ENCODE assay signal across 10 mouse cellular contexts in genomic region chr2:151609974-151610373, GRCm38 (mm10). TPM values are rescaled to one million over a fixed set of nuclear protein-coding genes. Genes with fewer than 3 reads are reported as not detected.
DNase-seq lines count a peak whose midpoint lies in the region; ATAC-seq lines count a peak whose summit lies in the region.
"Had no signal": no experiment of that assay in that cellular context is flagged by ENCODE, and none has a peak within 500 bp of the region (broad histone marks: within the 10 kb centered on the region; RNA-seq: fewer than 3 reads in every experiment).

No protein-coding gene starts in this region.

- 17% methylated on average over 3 of the region's 3 CpGs for WGBS in kidney, embryonic 14.5 days
- 39% methylated on average over 3 of the region's 3 CpGs for WGBS in neural tube, embryonic 12.5 days
- 12% methylated on average over 3 of the region's 3 CpGs for WGBS in neural tube, embryonic 15.5 days
- 52% methylated on average over 3 of the region's 3 CpGs for WGBS in embryonic facial prominence, embryonic 11.5 days

- H3K9ac ChIP-seq in kidney, embryonic 14.5 days (ENCODE audit: low read depth, low read length) = no peak overlapping the region
- H3K9ac ChIP-seq in neural tube, embryonic 12.5 days = no peak overlapping the region
- H3K9ac ChIP-seq in neural tube, embryonic 15.5 days (replicated peaks) = no peak overlapping the region
- H3K9ac ChIP-seq in embryonic facial prominence, embryonic 11.5 days (replicated peaks; ENCODE audit: low read length) = no peak overlapping the region
- H3K9ac ChIP-seq: liver, embryonic 12.5 days had no signal

- no peaks in the 10 kb centered on the region for H3K36me3 ChIP-seq in kidney, embryonic 14.5 days (ENCODE audit: control insufficient read depth, insufficient read depth, low read length)
- no peaks in the 10 kb centered on the region for H3K36me3 ChIP-seq in neural tube, embryonic 12.5 days
- H3K36me3 ChIP-seq in neural tube, embryonic 15.5 days = no peaks in the 10 kb centered on the region
- H3K36me3 ChIP-seq in embryonic facial prominence, embryonic 11.5 days (replicated peaks; ENCODE audit: control insufficient read depth, insufficient read depth, low read depth, low read length) = no peaks in the 10 kb centered on the region
- H3K36me3 ChIP-seq: liver, embryonic 12.5 days had no signal

- H3K27me3 ChIP-seq in kidney, embryonic 14.5 days (ENCODE audit: control insufficient read depth, insufficient read depth, low read length) = no peaks in the 10 kb centered on the region
- no peaks in the 10 kb centered on the region for H3K27me3 ChIP-seq in neural tube, embryonic 12.5 days (replicated peaks)
- H3K27me3 ChIP-seq in neural tube, embryonic 15.5 days (replicated peaks) = no peaks in the 10 kb centered on the region
- H3K27me3 ChIP-seq in embryonic facial prominence, embryonic 11.5 days (ENCODE audit: control insufficient read depth, insufficient read depth, low read length) = no peaks in the 10 kb centered on the region
- H3K27me3 ChIP-seq: liver, embryonic 12.5 days had no signal

- H3K4me2 ChIP-seq in kidney, embryonic 14.5 days (replicated peaks; ENCODE audit: low read depth, low read length) = no peak overlapping the region
- H3K4me2 ChIP-seq in neural tube, embryonic 12.5 days (replicated peaks) = no peak overlapping the region
- no peak overlapping the region for H3K4me2 ChIP-seq in neural tube, embryonic 15.5 days
- no peak overlapping the region for H3K4me2 ChIP-seq in embryonic facial prominence, embryonic 11.5 days (ENCODE audit: low read depth, low read length)
- H3K4me2 ChIP-seq: liver, embryonic 12.5 days had no signal

- peak overlapping the region; percentile 37; the same call in 1 of the 2 replicates for H3K27ac ChIP-seq in kidney, embryonic 14.5 days (ENCODE audit: low read depth, low read length)
- H3K27ac ChIP-seq in neural tube, embryonic 12.5 days = no peak overlapping the region
- no peak overlapping the region for H3K27ac ChIP-seq in neural tube, embryonic 15.5 days (replicated peaks)
- no peak overlapping the region for H3K27ac ChIP-seq in embryonic facial prominence, embryonic 11.5 days (replicated peaks; ENCODE audit: low read depth, low read length)
- H3K27ac ChIP-seq: liver, embryonic 12.5 days had no signal

- ATAC-seq in kidney, embryonic 14.5 days (ENCODE audit: low FRiP score, low TSS enrichment) = peak; percentile 92
- peak; percentile 46 for ATAC-seq in neural tube, embryonic 12.5 days (ENCODE audit: low FRiP score, low read depth)
- ATAC-seq in neural tube, embryonic 15.5 days (ENCODE audit: low FRiP score) = no peak
- ATAC-seq in embryonic facial prominence, embryonic 11.5 days (replicated peaks; ENCODE audit: insufficient number of reproducible peaks, low FRiP score, low TSS enrichment, low read depth) = no peak
- ATAC-seq: liver, embryonic 12.5 days had no signal

- no peaks in the 10 kb centered on the region for H3K4me1 ChIP-seq in kidney, embryonic 14.5 days (ENCODE audit: control insufficient read depth, insufficient read depth, low read length)
- peaks cover 17% of the 10 kb centered on the region; the same call in 1 of the 2 replicates for H3K4me1 ChIP-seq in neural tube, embryonic 12.5 days
- H3K4me1 ChIP-seq in neural tube, embryonic 15.5 days = peaks cover 17% of the 10 kb centered on the region
- H3K4me1 ChIP-seq in embryonic facial prominence, embryonic 11.5 days (ENCODE audit: control insufficient read depth, insufficient read depth, low read length) = no peaks in the 10 kb centered on the region
- H3K4me1 ChIP-seq: liver, embryonic 12.5 days had no signal

- no peak for DNase-seq in kidney, postnatal 36 days
- peak; percentile 3 for DNase-seq in embryonic facial prominence, embryonic 11.5 days (ENCODE audit: low spot score)
- DNase-seq in urinary bladder, postnatal 4 days (ENCODE audit: low spot score in 2 of 2) = no peak
- no peak for DNase-seq in ovary, postnatal 14 days (ENCODE audit: low spot score)
- DNase-seq: gastrocnemius, postnatal 25 days; heart, postnatal 14 days had no signal

- H3K4me3 ChIP-seq in kidney, embryonic 14.5 days (ENCODE audit: low read length) = no peak overlapping the region
- H3K4me3 ChIP-seq in neural tube, embryonic 12.5 days = no peak overlapping the region
- H3K4me3 ChIP-seq in neural tube, embryonic 15.5 days (replicated peaks) = no peak overlapping the region
- no peak overlapping the region for H3K4me3 ChIP-seq in embryonic facial prominence, embryonic 11.5 days (ENCODE audit: low read depth, low read length)
- H3K4me3 ChIP-seq: liver, embryonic 12.5 days had no signal

- no peaks in the 10 kb centered on the region for H3K9me3 ChIP-seq in kidney, embryonic 14.5 days (ENCODE audit: control insufficient read depth, low read length)
- H3K9me3 ChIP-seq in neural tube, embryonic 12.5 days = no peaks in the 10 kb centered on the region
- H3K9me3 ChIP-seq in neural tube, embryonic 15.5 days (replicated peaks) = no peaks in the 10 kb centered on the region
- H3K9me3 ChIP-seq in embryonic facial prominence, embryonic 11.5 days (replicated peaks; ENCODE audit: control insufficient read depth, low read length) = no peaks in the 10 kb centered on the region
- H3K9me3 ChIP-seq: liver, embryonic 12.5 days had no signal

RNA-seq across cellular contexts. Expression of gene Snph, which starts 22.4 kb away (rescaled TPM):
- polyA plus RNA-seq in kidney, embryonic 14.5 days (2014; fragmentation: Nextera tagmentation; extraction: Ambion mirVana) = 0.58 and 0.61 TPM in 2 replicates
- polyA plus RNA-seq in neural tube, embryonic 12.5 days (2016; fragmentation: Nextera tagmentation; extraction: Ambion mirVana) = 9.2 and 10.8 TPM in 2 replicates
- polyA plus RNA-seq in neural tube, embryonic 15.5 days (2015; fragmentation: Nextera tagmentation; extraction: Ambion mirVana) = 28.6 and 33.0 TPM in 2 replicates
- polyA plus RNA-seq in embryonic facial prominence, embryonic 11.5 days (2014; fragmentation: Nextera tagmentation; extraction: Ambion mirVana) = 0.72 and 1.1 TPM in 2 replicates

RNA-seq across cellular contexts. Expression of gene Sdcbp2, which starts 37.6 kb away (rescaled TPM):
- polyA plus RNA-seq in kidney, embryonic 14.5 days (2014; fragmentation: Nextera tagmentation; extraction: Ambion mirVana) = 1.3 and 1.9 TPM in 2 replicates
- 1.2 and 1.3 TPM in 2 replicates for polyA plus RNA-seq in neural tube, embryonic 12.5 days (2016; fragmentation: Nextera tagmentation; extraction: Ambion mirVana)
- 1.2 and 2.8 TPM in 2 replicates for polyA plus RNA-seq in neural tube, embryonic 15.5 days (2015; fragmentation: Nextera tagmentation; extraction: Ambion mirVana)
- polyA plus RNA-seq in embryonic facial prominence, embryonic 11.5 days (2014; fragmentation: Nextera tagmentation; extraction: Ambion mirVana) = 0.59 and 1.0 TPM in 2 replicates

RNA-seq across cellular contexts. Expression of gene Rad21l, which starts 58.4 kb away (rescaled TPM):
- polyA plus RNA-seq in kidney, embryonic 14.5 days (2014; fragmentation: Nextera tagmentation; extraction: Ambion mirVana) = not detected in 2 replicates
- polyA plus RNA-seq in neural tube, embryonic 12.5 days (2016; fragmentation: Nextera tagmentation; extraction: Ambion mirVana) = 0.11 TPM in 1 of 2 replicates, not detected in the other
- 0.33 and 0.36 TPM in 2 replicates for polyA plus RNA-seq in neural tube, embryonic 15.5 days (2015; fragmentation: Nextera tagmentation; extraction: Ambion mirVana)
- polyA plus RNA-seq in embryonic facial prominence, embryonic 11.5 days (2014; fragmentation: Nextera tagmentation; extraction: Ambion mirVana) = 0.13 TPM in 1 of 2 replicates, not detected in the other
- polyA plus RNA-seq: liver, embryonic 12.5 days had no signal

Comparison
In these comparisons a context has a peak if more than half of its experiments do, and no peak if none do; other contexts are left out.
1. ATAC-seq: peak in kidney, embryonic 14.5 days (single experiment) and neural tube, embryonic 12.5 days (single experiment); none in neural tube, embryonic 15.5 days (single experiment) and embryonic facial prominence, embryonic 11.5 days (single experiment).